Mouse (Mus musculus): Measurements from ENCODE around the gene Ccnyl1. TPM values are rescaled to one million over a fixed set of nuclear protein-coding genes. Genes with fewer than 3 reads are reported as not detected.

The Ccnyl1 gene
- polyA plus RNA-seq, 1 experiment from 2014 or later, result 7.2 TPM

DNA sequence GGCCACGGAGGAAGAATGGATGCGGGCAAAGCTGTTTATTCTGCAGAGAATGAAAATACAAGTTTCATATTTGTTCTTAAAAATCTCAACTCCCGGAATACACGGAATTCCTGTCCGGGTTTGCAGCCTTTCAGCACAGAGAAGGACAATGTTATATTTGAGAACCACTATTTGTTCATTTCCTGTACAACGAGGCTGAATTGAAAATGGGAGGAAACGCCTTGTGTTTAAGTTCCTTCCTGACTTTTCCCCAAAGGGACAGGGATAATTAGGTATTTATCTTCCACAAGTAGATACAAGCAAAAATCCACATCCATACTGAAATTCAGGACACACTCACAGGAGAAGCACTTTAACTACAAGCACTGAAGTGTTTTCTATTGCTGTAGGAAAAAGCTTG, 31.4 kb upstream of the Ccnyl1 start:
- WGBS, result 69% methylated on average over 7 of the region's 7 CpGs
- no peak for DNase-seq (ENCODE audit: low spot score)
- H3K9me3 ChIP-seq (ENCODE audit: control insufficient read depth, low read length), result no peaks in the 10 kb centered on the region
- no peak overlapping the region for H3K4me3 ChIP-seq (ENCODE audit: low read depth, low read length)
- H3K9ac ChIP-seq (ENCODE audit: low read length), result no peak overlapping the region
- no peak overlapping the region for H3K4me2 ChIP-seq (ENCODE audit: low read length)
- no peak for ATAC-seq (replicated peaks; ENCODE audit: low FRiP score, low TSS enrichment, low read depth)
- no peaks in the 10 kb centered on the region for H3K4me1 ChIP-seq (replicated peaks; ENCODE audit: control insufficient read depth, insufficient read depth, low read length)
- no peaks in the 10 kb centered on the region for H3K27me3 ChIP-seq (replicated peaks; ENCODE audit: control insufficient read depth, insufficient read depth, low read length)
- no peak overlapping the region for H3K27ac ChIP-seq (ENCODE audit: low read depth)
- H3K36me3 ChIP-seq (ENCODE audit: control insufficient read depth, insufficient read depth, low read length), result no peaks in the 10 kb centered on the region

GRCm38 (mm10) chr1:64667111-64667633, 23.1 kb upstream of the Ccnyl1 start:
- ATAC-seq (replicated peaks; ENCODE audit: low FRiP score, low TSS enrichment, low read depth), result no peak
- 58% methylated on average over 2 of the region's 2 CpGs for WGBS
- H3K27ac ChIP-seq (ENCODE audit: low read depth), result no peak overlapping the region
- H3K27me3 ChIP-seq (replicated peaks; ENCODE audit: control insufficient read depth, insufficient read depth, low read length), result no peaks in the 10 kb centered on the region
- no peaks in the 10 kb centered on the region for H3K9me3 ChIP-seq (ENCODE audit: control insufficient read depth, low read length)
- H3K4me1 ChIP-seq (replicated peaks; ENCODE audit: control insufficient read depth, insufficient read depth, low read length), result no peaks in the 10 kb centered on the region
- no peak overlapping the region for H3K4me2 ChIP-seq (ENCODE audit: low read length)
- no peak overlapping the region for H3K9ac ChIP-seq (ENCODE audit: low read length)
- no peaks in the 10 kb centered on the region for H3K36me3 ChIP-seq (ENCODE audit: control insufficient read depth, insufficient read depth, low read length)
- no peak for DNase-seq (ENCODE audit: low spot score)
- no peak overlapping the region for H3K4me3 ChIP-seq (ENCODE audit: low read depth, low read length)

DNA sequence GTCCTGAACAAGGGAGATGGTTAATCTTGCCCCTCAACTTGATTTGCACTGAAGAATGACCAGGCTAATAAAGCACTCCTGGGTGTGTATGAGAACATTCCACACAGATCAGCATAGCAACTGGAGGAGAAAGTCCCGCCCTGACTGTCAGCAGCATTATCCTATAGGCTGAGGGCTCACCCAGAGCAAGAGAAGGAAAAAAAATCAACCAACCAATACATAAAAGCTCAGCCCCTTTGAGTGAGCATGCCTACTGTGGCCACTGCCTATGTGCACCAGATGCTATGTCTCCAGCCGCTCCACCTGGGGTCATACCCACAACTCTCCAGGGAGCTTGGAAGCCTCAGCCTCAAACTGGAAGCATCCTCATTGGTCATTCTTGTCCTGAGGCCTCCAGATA, 20.8 kb upstream of the Ccnyl1 start:
- no peak for DNase-seq (ENCODE audit: low spot score)
- no peak overlapping the region for H3K4me3 ChIP-seq (ENCODE audit: low read depth, low read length)
- ATAC-seq (replicated peaks; ENCODE audit: low FRiP score, low TSS enrichment, low read depth), result no peak
- no peak overlapping the region for H3K27ac ChIP-seq (ENCODE audit: low read depth)
- H3K36me3 ChIP-seq (ENCODE audit: control insufficient read depth, insufficient read depth, low read length), result no peaks in the 10 kb centered on the region
- no peak overlapping the region for H3K9ac ChIP-seq (ENCODE audit: low read length)
- no peaks in the 10 kb centered on the region for H3K9me3 ChIP-seq (ENCODE audit: control insufficient read depth, low read length)
- WGBS, result 65% methylated on average over 2 of the region's 2 CpGs
- H3K4me2 ChIP-seq (ENCODE audit: low read length), result no peak overlapping the region
- H3K27me3 ChIP-seq (replicated peaks; ENCODE audit: control insufficient read depth, insufficient read depth, low read length), result no peaks in the 10 kb centered on the region
- H3K4me1 ChIP-seq (replicated peaks; ENCODE audit: control insufficient read depth, insufficient read depth, low read length), result no peaks in the 10 kb centered on the region

- no peak overlapping the region for H3K4me2 ChIP-seq (ENCODE audit: low read length)
- DNase-seq (ENCODE audit: low spot score), result no peak
- no peak overlapping the region for H3K4me3 ChIP-seq (ENCODE audit: low read depth, low read length)
- H3K9me3 ChIP-seq (ENCODE audit: control insufficient read depth, low read length), result no peaks in the 10 kb centered on the region
- WGBS, result 90% methylated on average over 5 of the region's 5 CpGs
- H3K27ac ChIP-seq (ENCODE audit: low read depth), result no peak overlapping the region
- no peak for ATAC-seq (replicated peaks; ENCODE audit: low FRiP score, low TSS enrichment, low read depth)
- no peaks in the 10 kb centered on the region for H3K27me3 ChIP-seq (replicated peaks; ENCODE audit: control insufficient read depth, insufficient read depth, low read length)
- no peaks in the 10 kb centered on the region for H3K36me3 ChIP-seq (ENCODE audit: control insufficient read depth, insufficient read depth, low read length)
- no peak overlapping the region for H3K9ac ChIP-seq (ENCODE audit: low read length)
- H3K4me1 ChIP-seq (replicated peaks; ENCODE audit: control insufficient read depth, insufficient read depth, low read length), result no peaks in the 10 kb centered on the region
Observed at GRCm38 (mm10) chr1:64673931-64674330, 16.3 kb upstream of the Ccnyl1 start.

DNA sequence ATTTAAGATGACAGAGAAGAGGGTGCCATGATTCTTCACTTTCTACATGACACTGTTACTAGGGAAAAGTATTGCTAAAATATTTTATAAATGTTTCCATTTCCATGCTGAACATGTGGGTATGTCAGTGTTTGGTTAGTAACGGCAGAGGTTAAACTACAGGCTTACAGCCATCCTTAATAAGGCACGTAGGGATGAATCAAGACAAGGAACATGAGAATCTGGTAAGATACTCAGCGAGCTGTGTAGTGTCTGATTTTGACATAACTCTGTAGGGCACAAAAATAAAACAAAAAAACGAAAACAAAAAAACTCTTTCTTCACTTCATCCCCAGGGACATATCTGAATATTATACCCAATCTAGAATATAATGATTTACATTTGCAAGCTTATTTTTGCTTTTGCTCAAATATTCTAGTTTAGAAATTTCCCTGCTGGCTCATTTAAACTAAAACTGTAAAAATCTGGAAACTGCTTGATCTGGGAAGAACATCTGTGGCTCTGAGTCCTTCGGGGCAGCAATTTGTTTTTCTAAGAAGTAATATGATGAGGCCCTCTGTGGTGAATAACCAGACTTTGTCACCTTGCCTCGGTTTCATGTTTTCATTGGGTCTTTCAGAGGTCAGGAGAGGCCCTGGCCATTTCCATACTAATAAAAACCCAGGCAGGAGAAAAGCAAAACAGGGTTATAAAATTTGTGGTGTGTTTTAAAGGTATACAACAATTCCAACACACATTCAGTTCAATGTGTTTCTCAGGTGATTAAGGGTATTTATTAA, 14.0 kb upstream of the Ccnyl1 start:
- H3K27me3 ChIP-seq (replicated peaks; ENCODE audit: control insufficient read depth, insufficient read depth, low read length), result no peaks in the 10 kb centered on the region
- no peaks in the 10 kb centered on the region for H3K9me3 ChIP-seq (ENCODE audit: control insufficient read depth, low read length)
- WGBS, result 68% methylated on average over 6 of the region's 6 CpGs
- H3K36me3 ChIP-seq (ENCODE audit: control insufficient read depth, insufficient read depth, low read length), result no peaks in the 10 kb centered on the region
- H3K27ac ChIP-seq (ENCODE audit: low read depth), result no peak overlapping the region
- no peak overlapping the region for H3K4me2 ChIP-seq (ENCODE audit: low read length)
- H3K4me1 ChIP-seq (replicated peaks; ENCODE audit: control insufficient read depth, insufficient read depth, low read length), result no peaks in the 10 kb centered on the region
- H3K9ac ChIP-seq (ENCODE audit: low read length), result no peak overlapping the region
- ATAC-seq (replicated peaks; ENCODE audit: low FRiP score, low TSS enrichment, low read depth) (no peak), DNase-seq (ENCODE audit: low spot score) (no peak)
- H3K4me3 ChIP-seq (ENCODE audit: low read depth, low read length), result no peak overlapping the region

DNA sequence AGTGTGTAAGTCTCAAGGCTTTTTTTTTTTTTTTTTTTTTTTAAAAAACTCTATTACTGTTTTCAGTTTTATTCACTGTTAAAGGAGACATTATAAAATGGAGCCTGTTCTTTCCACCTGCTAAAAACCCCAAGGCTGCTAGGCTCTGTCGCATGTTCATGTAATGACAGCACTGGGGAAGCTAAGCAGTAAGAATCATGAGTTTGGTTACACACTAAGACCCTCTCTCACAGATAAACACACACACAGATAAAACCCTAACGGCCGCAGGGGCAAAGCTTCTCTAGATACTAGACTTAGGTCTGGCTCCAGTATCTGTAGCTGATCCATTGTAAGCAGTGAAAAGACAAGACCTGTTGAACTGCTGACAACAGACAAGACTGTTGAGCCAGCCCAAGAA, 8.8 kb upstream of the Ccnyl1 start:
- Histone ChIP-seq H3K4me1 (replicated peaks; ENCODE audit: control insufficient read depth, insufficient read depth, low read length) (no peaks in the 10 kb centered on the region), H3K9ac (ENCODE audit: low read length) (no peak overlapping the region), H3K4me2 (ENCODE audit: low read length) (no peak overlapping the region), H3K27me3 (replicated peaks; ENCODE audit: control insufficient read depth, insufficient read depth, low read length) (no peaks in the 10 kb centered on the region), H3K36me3 (ENCODE audit: control insufficient read depth, insufficient read depth, low read length) (no peaks in the 10 kb centered on the region), H3K27ac (ENCODE audit: low read depth) (no peak overlapping the region), H3K4me3 (ENCODE audit: low read depth, low read length) (no peak overlapping the region), H3K9me3 (ENCODE audit: control insufficient read depth, low read length) (no peaks in the 10 kb centered on the region)
- 84% methylated on average over 3 of the region's 3 CpGs for WGBS
- DNase-seq (ENCODE audit: low spot score), result no peak
- no peak for ATAC-seq (replicated peaks; ENCODE audit: low FRiP score, low TSS enrichment, low read depth)

GRCm38 (mm10) chr1:64683039-64683438, 7.2 kb upstream of the Ccnyl1 start:
- Histone ChIP-seq H3K9me3 (ENCODE audit: control insufficient read depth, low read length) (no peaks in the 10 kb centered on the region), H3K9ac (ENCODE audit: low read length) (no peak overlapping the region), H3K4me3 (ENCODE audit: low read depth, low read length) (no peak overlapping the region), H3K36me3 (ENCODE audit: control insufficient read depth, insufficient read depth, low read length) (no peaks in the 10 kb centered on the region), H3K27me3 (replicated peaks; ENCODE audit: control insufficient read depth, insufficient read depth, low read length) (no peaks in the 10 kb centered on the region), H3K27ac (ENCODE audit: low read depth) (no peak overlapping the region), H3K4me1 (replicated peaks; ENCODE audit: control insufficient read depth, insufficient read depth, low read length) (no peaks in the 10 kb centered on the region), H3K4me2 (ENCODE audit: low read length) (no peak overlapping the region)
- WGBS, result 93% methylated on average over 3 of the region's 3 CpGs
- no peak for ATAC-seq (replicated peaks; ENCODE audit: low FRiP score, low TSS enrichment, low read depth)
- DNase-seq (ENCODE audit: low spot score), result no peak

DNA sequence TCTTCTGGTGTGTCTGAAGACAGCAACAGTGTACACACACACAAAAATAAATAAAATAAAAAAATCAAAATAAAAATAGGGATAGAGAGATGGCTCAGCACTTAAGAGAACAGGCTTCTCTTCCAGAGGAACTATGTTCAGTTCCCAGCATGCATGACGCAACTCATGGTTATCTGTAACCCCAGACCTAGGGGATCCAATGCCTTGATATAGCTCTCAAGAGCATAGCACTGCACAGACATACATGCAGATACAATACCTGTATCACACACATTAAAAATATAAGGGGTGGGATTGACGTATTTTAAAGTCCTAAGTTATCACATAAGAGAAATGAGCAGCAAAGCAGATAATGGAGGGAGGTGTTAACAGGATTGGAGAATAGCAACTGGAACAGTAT, 5.8 kb upstream of the Ccnyl1 start:
- no peak overlapping the region for H3K4me2 ChIP-seq (ENCODE audit: low read length)
- no peaks in the 10 kb centered on the region for H3K4me1 ChIP-seq (replicated peaks; ENCODE audit: control insufficient read depth, insufficient read depth, low read length)
- H3K36me3 ChIP-seq (ENCODE audit: control insufficient read depth, insufficient read depth, low read length), result no peaks in the 10 kb centered on the region
- no peak for DNase-seq (ENCODE audit: low spot score)
- no peaks in the 10 kb centered on the region for H3K9me3 ChIP-seq (ENCODE audit: control insufficient read depth, low read length)
- H3K27me3 ChIP-seq (replicated peaks; ENCODE audit: control insufficient read depth, insufficient read depth, low read length), result no peaks in the 10 kb centered on the region
- ATAC-seq (replicated peaks; ENCODE audit: low FRiP score, low TSS enrichment, low read depth), result no peak
- H3K9ac ChIP-seq (ENCODE audit: low read length), result no peak overlapping the region
- H3K4me3 ChIP-seq (ENCODE audit: low read depth, low read length), result no peak overlapping the region
- WGBS, result 93% methylated on average over 2 of the region's 2 CpGs
- no peak overlapping the region for H3K27ac ChIP-seq (ENCODE audit: low read depth)

GRCm38 (mm10) chr1:64688046-64688445, 2.2 kb upstream of the Ccnyl1 start:
- H3K9me3 ChIP-seq (ENCODE audit: control insufficient read depth, low read length), result no peaks in the 10 kb centered on the region
- H3K9ac ChIP-seq (ENCODE audit: low read length), result no peak overlapping the region
- no peak for DNase-seq (ENCODE audit: low spot score)
- H3K4me2 ChIP-seq (ENCODE audit: low read length), result no peak overlapping the region
- ATAC-seq (replicated peaks; ENCODE audit: low FRiP score, low TSS enrichment, low read depth), result no peak
- H3K4me3 ChIP-seq (ENCODE audit: low read depth, low read length), result no peak overlapping the region
- no peak overlapping the region for H3K27ac ChIP-seq (ENCODE audit: low read depth)
- peaks cover 16% of the 10 kb centered on the region for H3K4me1 ChIP-seq (replicated peaks; ENCODE audit: control insufficient read depth, insufficient read depth, low read length)
- no peaks in the 10 kb centered on the region for H3K27me3 ChIP-seq (replicated peaks; ENCODE audit: control insufficient read depth, insufficient read depth, low read length)
- H3K36me3 ChIP-seq (ENCODE audit: control insufficient read depth, insufficient read depth, low read length), result no peaks in the 10 kb centered on the region
- WGBS, result 80% methylated on average over 4 of the region's 4 CpGs
